Mouse (Mus musculus): ENCODE data around the gene Gm3854. TPM values are rescaled to one million over a fixed set of nuclear protein-coding genes. Genes with fewer than 3 reads are reported as not detected.
"Not testable (repeated sequence)": the region's sequence is repeated elsewhere in the genome, so short reads cannot be mapped to it uniquely, and the experiment has no call there.

The Gm3854 gene
- 2.9 and 3.9 TPM in 2 replicates for polyA plus RNA-seq (2016; fragmentation: Nextera tagmentation; extraction: Ambion mirVana)

DNA sequence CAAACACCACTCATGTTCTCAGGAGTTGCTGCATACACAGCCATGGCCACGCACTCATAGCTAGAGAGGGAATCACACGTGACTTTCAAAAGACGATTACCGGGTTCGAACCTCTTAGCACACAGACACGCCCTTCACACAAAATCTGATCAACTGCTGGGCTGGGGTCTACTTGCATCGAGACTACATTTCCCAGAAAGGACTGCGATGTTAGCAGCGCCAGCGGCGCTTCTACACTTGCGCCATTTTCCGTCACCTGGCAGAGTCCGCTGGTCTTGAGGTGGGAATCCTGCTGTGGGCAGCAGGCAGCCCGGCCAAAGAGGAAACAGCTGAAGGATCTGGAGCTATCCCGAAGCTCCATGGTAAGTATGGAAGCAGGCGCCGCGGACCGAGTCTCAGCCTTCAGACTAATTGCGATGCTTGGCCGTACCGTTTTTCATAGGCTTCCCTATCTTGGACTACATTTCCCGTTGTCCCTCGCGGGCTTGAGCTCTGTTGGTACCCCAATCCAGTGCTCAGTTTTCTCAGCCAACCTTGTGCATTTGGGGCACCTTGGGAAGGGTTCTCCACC, at the start of gene Gm3854:
Gene Gm3854, plus strand, starts transcription at position 259 of the 571 bp plus-strand sequence.
- Histone ChIP-seq H3K4me3 (peak within 1 kb of the TSS; percentile 71), H3K36me3 (no peaks in the 10 kb centered on the region), H3K27ac (replicated peaks) (peak within 1 kb of the TSS; percentile 91), H3K9me3 (replicated peaks) (no peaks in the 10 kb centered on the region; the same call in 1 of the 2 replicates), H3K27me3 (ENCODE audit: low read depth, poor library complexity, severe bottlenecking) (no peaks in the 10 kb centered on the region), H3K4me1 (peaks cover 3% of the 10 kb centered on the region; the same call in 1 of the 2 replicates)
- 1% methylated on average over 26 of the region's 26 CpGs for WGBS
- DNase-seq (ENCODE audit: low spot score) = peak; percentile 85

DNA sequence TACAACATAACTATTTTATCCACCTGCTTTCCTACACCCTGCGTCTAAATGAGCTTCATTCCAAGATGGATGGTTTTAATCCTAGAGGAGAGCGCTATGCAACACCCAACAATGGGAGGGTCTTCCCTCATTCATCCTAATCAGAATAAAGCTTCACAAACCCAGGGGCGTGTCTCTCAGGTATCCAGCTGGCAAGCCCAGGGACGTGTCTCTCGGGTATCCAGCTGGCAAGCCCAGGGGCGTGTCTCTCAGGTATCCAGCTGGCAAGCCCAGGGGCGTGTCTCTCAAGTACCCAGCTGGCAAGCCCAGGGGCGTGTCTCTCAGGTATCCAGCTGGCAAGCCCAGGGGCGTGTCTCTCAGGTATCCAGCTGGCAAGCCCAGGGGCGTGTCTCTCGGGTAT, 42.8 kb upstream of the Gm3854 start:
- not testable (repeated sequence) for H3K4me3 ChIP-seq; DNase-seq (ENCODE audit: low spot score); H3K27ac ChIP-seq (replicated peaks); H3K27me3 ChIP-seq (ENCODE audit: low read depth, poor library complexity, severe bottlenecking); H3K4me1 ChIP-seq
- Histone ChIP-seq H3K9me3 (replicated peaks) (peaks cover 13% of the 10 kb centered on the region), H3K36me3 (peaks cover 47% of the 10 kb centered on the region)
- WGBS = 77% methylated on average over 11 of the region's 11 CpGs

DNA sequence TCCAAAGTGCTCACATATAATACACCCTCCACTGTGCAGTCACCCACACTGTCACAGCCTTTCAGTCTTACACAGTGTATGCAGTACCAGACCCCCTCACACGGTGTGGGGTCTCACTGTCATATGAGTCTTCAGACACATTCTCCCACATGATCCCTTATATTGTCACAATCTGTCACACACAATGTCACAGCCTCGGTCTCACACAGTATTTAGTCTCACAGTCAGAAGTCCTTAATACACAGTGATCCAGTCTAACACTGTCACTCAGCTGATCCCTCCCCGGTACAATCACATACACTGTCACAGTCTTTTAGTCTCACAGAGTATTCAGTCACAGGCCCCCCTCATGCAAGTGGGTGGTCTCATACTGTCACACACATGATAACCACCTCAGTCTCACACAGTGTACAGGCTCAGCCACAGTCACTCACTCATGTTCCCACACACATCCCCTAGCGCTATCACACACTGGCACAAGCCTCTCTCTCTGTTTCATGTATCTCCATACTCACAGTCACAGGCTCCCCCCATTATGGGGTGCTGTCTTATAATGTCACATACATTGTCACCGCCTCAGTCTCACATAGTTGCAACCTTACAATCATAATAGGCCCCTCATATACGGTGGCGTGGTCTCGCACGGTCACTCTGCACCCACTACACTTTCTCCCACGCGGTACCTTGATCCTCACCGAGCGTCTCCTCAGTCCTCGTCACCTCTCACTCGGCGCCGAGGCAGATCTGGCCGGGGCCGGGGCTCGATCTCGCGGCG, 12.9 kb upstream of the Gm3854 start:
- Histone ChIP-seq H3K4me3 (peak overlapping the region; percentile 63), H3K27ac (replicated peaks) (peak overlapping the region; percentile 90), H3K4me1 (peaks cover 18% of the 10 kb centered on the region), H3K9me3 (replicated peaks) (peaks cover 7% of the 10 kb centered on the region; the same call in 1 of the 2 replicates), H3K36me3 (no peaks in the 10 kb centered on the region), H3K27me3 (ENCODE audit: low read depth, poor library complexity, severe bottlenecking) (no peaks in the 10 kb centered on the region)
- 23% methylated on average over 23 of the region's 23 CpGs for WGBS
- peak; percentile 17 for DNase-seq (ENCODE audit: low spot score)

DNA sequence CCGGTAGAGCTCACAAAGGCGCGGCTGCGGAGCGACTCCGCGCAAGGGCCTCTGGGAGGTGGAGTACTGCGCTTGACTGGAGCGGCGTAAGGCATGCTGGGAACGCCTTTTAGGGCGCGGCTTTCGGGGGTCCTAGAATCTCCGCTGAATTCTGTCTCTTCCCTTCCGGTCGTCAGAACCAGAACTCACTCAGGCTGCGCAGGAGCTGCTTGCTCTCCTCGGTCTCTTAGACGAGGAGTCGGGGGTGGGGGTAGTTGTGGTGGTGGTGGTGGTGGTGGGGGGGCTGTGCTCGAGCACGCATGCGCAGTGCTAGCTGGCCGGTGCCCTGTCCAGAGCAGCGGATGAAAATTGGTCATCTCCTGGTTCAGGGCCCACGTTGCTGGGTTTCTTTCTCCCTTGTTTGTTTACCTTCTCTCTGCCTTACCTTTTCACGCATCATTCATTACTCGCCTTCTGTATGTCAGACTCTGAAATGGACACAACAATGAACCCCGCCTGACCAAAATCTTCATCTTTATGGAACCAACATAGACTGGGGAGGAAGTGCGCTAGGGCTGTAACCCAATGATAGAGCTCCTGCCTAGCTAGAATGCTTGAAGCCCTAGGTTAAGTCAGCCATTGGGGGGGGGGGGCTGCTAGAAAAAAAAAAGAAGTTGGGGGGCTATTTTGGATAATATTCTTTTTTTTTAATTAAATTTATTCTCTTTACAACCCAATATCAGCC, 12.2 kb upstream of the Gm3854 start, which contains the start of gene Zfp583:
Gene Zfp583, minus strand, starts transcription at position 53 of the 724 bp plus-strand sequence.
- Histone ChIP-seq H3K27ac (replicated peaks) (peak within 1 kb of the TSS; percentile 90), H3K36me3 (no peaks in the 10 kb centered on the region), H3K9me3 (replicated peaks) (peaks cover 7% of the 10 kb centered on the region; the same call in 1 of the 2 replicates), H3K27me3 (ENCODE audit: low read depth, poor library complexity, severe bottlenecking) (no peaks in the 10 kb centered on the region), H3K4me3 (peak within 1 kb of the TSS; percentile 63), H3K4me1 (peaks cover 18% of the 10 kb centered on the region)
- DNase-seq (ENCODE audit: low spot score) = peak; percentile 84
- WGBS = 5% methylated on average over 31 of the region's 31 CpGs

DNA sequence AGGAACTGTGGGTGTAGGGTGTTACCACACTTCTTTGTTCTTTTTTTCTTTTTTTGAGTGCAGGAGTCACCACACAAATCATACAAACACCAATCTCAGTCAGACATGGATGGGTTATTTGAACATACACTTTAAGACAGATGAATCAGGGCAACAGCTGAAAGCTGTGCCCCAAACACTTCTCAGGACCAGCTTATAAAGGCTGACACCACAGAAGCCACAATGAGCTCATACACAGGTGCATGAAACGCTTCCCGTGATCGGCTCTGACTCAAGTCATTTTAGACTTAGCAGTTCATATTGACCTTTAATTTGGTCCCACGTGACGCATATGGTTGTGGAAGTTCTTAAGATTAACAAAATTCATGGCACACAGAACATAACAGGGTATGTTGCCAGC, 3.7 kb upstream of the Gm3854 start:
- no peak for DNase-seq (ENCODE audit: low spot score)
- 84% methylated on average over 5 of the region's 5 CpGs for WGBS

DNA sequence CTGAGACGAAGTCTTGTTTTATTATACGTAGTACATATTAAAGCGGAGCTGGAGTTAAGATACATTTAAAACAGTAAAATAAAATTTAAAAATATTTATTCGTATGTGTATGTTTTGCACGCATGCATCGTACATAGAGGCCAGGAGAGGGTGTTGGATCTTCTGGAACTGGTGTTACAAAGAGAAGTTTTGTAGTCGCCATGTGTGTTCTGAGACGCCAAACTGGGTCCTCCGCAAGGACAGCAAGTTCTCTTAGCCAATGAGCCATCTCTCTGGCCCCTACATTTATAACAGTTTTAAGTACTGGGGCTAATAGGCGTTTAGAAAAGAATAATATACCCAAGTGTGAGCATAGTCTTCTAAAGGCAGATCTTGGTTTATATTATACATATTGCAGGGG, 565 bp downstream of the Gm3854 start:
- 33% methylated on average over 10 of the region's 10 CpGs for WGBS
- no peak for DNase-seq (ENCODE audit: low spot score)
- Histone ChIP-seq H3K36me3 (no peaks in the 10 kb centered on the region), H3K27me3 (ENCODE audit: low read depth, poor library complexity, severe bottlenecking) (no peaks in the 10 kb centered on the region), H3K4me3 (peak overlapping the region; percentile 71), H3K9me3 (replicated peaks) (no peaks in the 10 kb centered on the region; the same call in 1 of the 2 replicates), H3K27ac (replicated peaks) (peak overlapping the region; percentile 91), H3K4me1 (peaks cover 3% of the 10 kb centered on the region; the same call in 1 of the 2 replicates)

More for the DNA sequence above, 3.7 kb upstream of the Gm3854 start:
- no peak overlapping the region for H3K27ac ChIP-seq (replicated peaks)
- H3K27me3 ChIP-seq (ENCODE audit: low read depth, poor library complexity, severe bottlenecking) = no peaks in the 10 kb centered on the region
- no peak overlapping the region for H3K4me3 ChIP-seq
- no peaks in the 10 kb centered on the region for H3K36me3 ChIP-seq
- H3K4me1 ChIP-seq = peaks cover 3% of the 10 kb centered on the region; the same call in 1 of the 2 replicates
- H3K9me3 ChIP-seq (replicated peaks) = no peaks in the 10 kb centered on the region; the same call in 1 of the 2 replicates

DNA sequence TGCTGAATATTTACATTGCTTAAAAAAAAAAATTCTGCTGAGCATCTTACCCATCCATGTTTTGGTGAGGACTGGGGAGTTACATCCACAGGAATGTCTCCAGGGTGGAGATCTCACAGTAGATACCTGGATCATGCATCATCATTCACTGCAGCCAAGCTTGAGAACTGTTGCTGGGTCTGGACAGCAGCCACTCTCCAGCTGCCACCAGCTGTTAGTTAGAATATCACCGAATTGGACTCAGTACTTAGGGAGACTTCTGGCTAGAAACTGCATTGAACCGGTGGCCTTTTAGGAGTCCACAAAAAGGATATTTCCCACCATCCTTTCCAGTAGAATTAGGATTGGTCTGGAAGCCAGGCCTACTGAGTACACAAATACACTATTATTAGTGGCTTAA, 14.6 kb downstream of the Gm3854 start:
- H3K9me3 ChIP-seq (replicated peaks) = 0 out of 2 replicates have a peak, but pooled peaks cover 3% of the 10 kb centered on the region
- H3K4me3 ChIP-seq = no peak overlapping the region
- no peaks in the 10 kb centered on the region for H3K27me3 ChIP-seq (ENCODE audit: low read depth, poor library complexity, severe bottlenecking)
- peaks cover 19% of the 10 kb centered on the region for H3K36me3 ChIP-seq
- WGBS = 65% methylated on average over 2 of the region's 2 CpGs
- no peak for DNase-seq (ENCODE audit: low spot score)
- peaks cover 7% of the 10 kb centered on the region for H3K4me1 ChIP-seq
- H3K27ac ChIP-seq (replicated peaks) = no peak overlapping the region

DNA sequence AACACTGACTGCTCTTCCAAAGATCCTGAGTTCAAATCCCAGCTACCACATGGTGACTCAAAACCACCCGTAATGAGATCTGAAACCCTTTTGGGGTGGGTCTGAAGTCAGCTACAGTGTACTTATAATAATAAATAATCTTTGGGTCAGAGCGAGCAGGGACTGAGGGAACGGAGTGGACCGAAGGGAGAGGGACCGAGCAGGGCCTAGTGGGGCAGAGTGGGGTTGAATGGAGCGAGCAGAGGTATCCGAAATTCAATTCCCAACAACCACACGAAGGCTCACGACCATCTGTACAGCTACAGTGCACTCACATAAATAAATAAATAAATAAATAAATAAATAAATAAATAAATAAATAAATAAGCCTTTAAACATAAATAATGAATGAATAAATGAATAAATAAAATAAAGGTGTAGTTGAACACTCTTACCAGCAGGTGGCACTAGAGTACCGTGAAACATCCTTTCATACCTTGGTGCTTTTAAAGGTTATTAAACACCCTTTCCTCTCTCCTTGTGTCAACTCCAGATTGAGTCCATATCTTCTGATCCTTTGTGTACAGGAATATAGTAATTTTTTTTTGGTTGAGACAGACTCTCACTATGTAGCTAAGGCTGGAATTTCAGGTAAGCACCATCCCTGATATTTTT, 15.5 kb downstream of the Gm3854 start:
- Histone ChIP-seq H3K27ac (replicated peaks) (no peak overlapping the region), H3K27me3 (ENCODE audit: low read depth, poor library complexity, severe bottlenecking) (no peaks in the 10 kb centered on the region), H3K4me3 (no peak overlapping the region), H3K9me3 (replicated peaks) (0 out of 2 replicates have a peak, but pooled peaks cover 5% of the 10 kb centered on the region), H3K36me3 (peaks cover 9% of the 10 kb centered on the region), H3K4me1 (peaks cover 16% of the 10 kb centered on the region)
- 57% methylated on average over 10 of the region's 10 CpGs for WGBS
- DNase-seq (ENCODE audit: low spot score) = no peak

DNA sequence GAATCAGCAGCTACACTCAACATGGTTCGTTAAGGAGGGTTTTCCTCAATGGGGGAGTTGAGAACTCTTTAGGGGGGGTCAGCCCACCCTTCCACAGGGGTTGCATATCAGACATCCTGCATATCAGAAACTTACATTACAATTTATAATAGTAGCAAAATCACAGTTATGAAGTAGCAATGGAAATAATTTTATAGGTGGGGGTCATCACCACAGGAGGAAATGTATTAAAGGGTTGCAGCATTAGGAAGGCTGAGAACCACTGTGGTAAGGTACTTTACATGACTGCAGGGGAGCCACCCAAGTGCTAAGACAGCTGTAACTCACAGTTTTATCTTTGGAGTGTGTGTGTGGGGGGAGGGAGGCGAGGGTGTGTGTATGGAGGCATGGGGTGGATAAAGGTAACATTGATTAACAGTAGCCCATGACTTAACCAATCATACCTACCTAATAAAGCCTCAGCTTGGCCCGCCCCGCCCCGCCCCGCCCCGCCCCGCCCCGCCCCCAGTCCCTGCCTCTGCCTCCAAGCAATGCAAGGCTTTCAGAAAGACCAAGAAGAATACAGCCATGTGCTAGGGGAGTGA, 17.0 kb downstream of the Gm3854 start:
- no peaks in the 10 kb centered on the region for H3K36me3 ChIP-seq
- WGBS = 12% methylated on average over 9 of the region's 9 CpGs
- no peaks in the 10 kb centered on the region for H3K27me3 ChIP-seq (ENCODE audit: low read depth, poor library complexity, severe bottlenecking)
- 0 out of 2 replicates have a peak, but pooled peaks cover 5% of the 10 kb centered on the region for H3K9me3 ChIP-seq (replicated peaks)
- H3K27ac ChIP-seq (replicated peaks) = no peak overlapping the region
- no peak overlapping the region for H3K4me3 ChIP-seq
- no peak for DNase-seq (ENCODE audit: low spot score)
- H3K4me1 ChIP-seq = peaks cover 20% of the 10 kb centered on the region

DNA sequence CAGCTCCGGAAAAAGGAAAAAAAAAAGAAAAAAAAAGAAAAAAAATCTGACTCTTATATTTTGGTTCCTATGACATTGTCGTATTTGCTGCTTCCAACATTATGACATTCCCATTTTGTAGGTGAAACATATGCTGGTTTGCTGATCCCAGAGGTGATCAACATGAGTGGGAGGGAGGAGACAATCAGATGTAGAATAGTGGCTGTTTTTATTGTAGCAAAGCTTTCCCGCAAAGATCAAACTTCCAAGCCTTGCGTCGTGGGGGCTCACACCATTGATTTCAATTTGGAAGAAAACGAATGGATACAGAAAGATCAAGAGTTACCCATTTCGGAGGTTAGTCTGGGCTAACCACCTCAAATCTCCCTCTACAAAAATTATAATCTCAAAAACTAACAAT, 18.2 kb downstream of the Gm3854 start:
- WGBS = 30% methylated on average over 7 of the region's 7 CpGs
- Histone ChIP-seq H3K4me3 (peak overlapping the region; percentile 63), H3K4me1 (peaks cover 20% of the 10 kb centered on the region), H3K36me3 (no peaks in the 10 kb centered on the region), H3K9me3 (replicated peaks) (0 out of 2 replicates have a peak, but pooled peaks cover 5% of the 10 kb centered on the region), H3K27ac (replicated peaks) (peak overlapping the region; percentile 87), H3K27me3 (ENCODE audit: low read depth, poor library complexity, severe bottlenecking) (no peaks in the 10 kb centered on the region)
- no peak for DNase-seq (ENCODE audit: low spot score)

DNA sequence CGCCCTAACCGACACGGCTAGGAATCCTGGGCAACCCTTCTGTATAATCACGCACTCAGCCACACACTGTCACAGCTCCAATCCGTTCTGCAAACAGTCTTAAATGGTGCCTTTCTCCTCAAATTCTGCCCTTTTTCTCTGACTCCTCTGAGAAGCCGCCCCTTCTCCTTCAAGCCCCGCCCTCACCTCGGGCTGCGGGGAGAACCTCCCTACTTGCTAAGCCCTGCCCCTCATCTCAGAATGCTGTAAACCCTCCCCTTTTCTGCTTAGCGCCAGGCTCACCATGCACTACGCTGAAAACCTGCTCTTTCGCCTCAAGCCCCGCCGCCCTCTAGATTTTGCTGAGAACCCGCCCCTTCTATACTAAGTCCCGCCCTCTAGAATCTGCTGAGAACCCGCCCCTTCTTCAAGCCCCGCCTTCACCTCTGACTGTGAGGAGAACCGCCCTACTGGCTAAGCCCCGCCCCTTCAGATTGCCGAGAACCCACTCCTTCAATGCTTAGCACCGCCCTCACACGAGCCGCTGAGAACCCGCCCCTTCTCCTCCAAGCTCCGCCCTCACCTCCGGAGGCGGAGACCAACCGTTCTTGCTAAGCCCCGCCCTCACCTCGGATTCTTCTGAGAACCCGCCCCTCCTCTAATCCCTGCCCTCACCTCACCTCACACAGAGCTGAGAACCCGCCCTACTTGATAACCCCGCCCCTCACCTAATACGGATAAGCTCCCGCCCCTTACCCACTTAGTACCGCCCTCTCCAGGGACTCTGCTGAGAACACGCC, 18.9 kb downstream of the Gm3854 start:
- under 1% methylated on average over 37 of the region's 38 CpGs for WGBS
- H3K36me3 ChIP-seq = no peaks in the 10 kb centered on the region
- no peaks in the 10 kb centered on the region for H3K27me3 ChIP-seq (ENCODE audit: low read depth, poor library complexity, severe bottlenecking)

More for the DNA sequence above, 18.9 kb downstream of the Gm3854 start:
- 0 out of 2 replicates have a peak, but pooled peaks cover 5% of the 10 kb centered on the region for H3K9me3 ChIP-seq (replicated peaks)
- peak; percentile 98 for DNase-seq (ENCODE audit: low spot score)
- peaks cover 20% of the 10 kb centered on the region for H3K4me1 ChIP-seq
- peak overlapping the region; percentile 87 for H3K27ac ChIP-seq (replicated peaks)
- H3K4me3 ChIP-seq = peak overlapping the region; percentile 63
